Mouse (Mus musculus): ENCODE data around the gene Efcab6. TPM values are rescaled to one million over a fixed set of nuclear protein-coding genes. Genes with fewer than 3 reads are reported as not detected.

The Efcab6 gene
- polyA plus RNA-seq, 1 experiment: 2.2 TPM

GRCm38 (mm10) chr15:83956996-83957395 is 108.2 kb downstream of the Efcab6 start:
- TF ChIP-seq CTCF (IDR thresholded peaks at IDR 0.05; ENCODE audit: insufficient read depth, low read length) (no peak), POLR2A (IDR thresholded peaks at IDR 0.05; ENCODE audit: borderline replicate concordance, extremely low read depth, low read depth, low read length) (no peak)
- Histone ChIP-seq H3K4me3 (replicated peaks; ENCODE audit: extremely low read depth, low read depth, low read length) (no peak overlapping the region), H3K4me1 (ENCODE audit: control insufficient read depth, insufficient read depth, low read length) (no peaks in the 10 kb centered on the region)
- no peak for DNase-seq
- 89% methylated on average over 7 of the region's 7 CpGs for WGBS

- 65% methylated on average over 8 of the region's 8 CpGs for WGBS
- TF ChIP-seq POLR2A (IDR thresholded peaks at IDR 0.05; ENCODE audit: borderline replicate concordance, extremely low read depth, low read depth, low read length) (no peak), CTCF (IDR thresholded peaks at IDR 0.05; ENCODE audit: insufficient read depth, low read length) (no peak)
- Histone ChIP-seq H3K4me3 (replicated peaks; ENCODE audit: extremely low read depth, low read depth, low read length) (no peak overlapping the region), H3K4me1 (ENCODE audit: control insufficient read depth, insufficient read depth, low read length) (no peaks in the 10 kb centered on the region)
- DNase-seq: peak; percentile 13
Measured at GRCm38 (mm10) chr15:83955948-83956707, 109.1 kb downstream of the Efcab6 start.

- Histone ChIP-seq H3K4me3 (replicated peaks; ENCODE audit: extremely low read depth, low read depth, low read length) (no peak overlapping the region), H3K4me1 (ENCODE audit: control insufficient read depth, insufficient read depth, low read length) (no peaks in the 10 kb centered on the region)
- TF ChIP-seq CTCF (IDR thresholded peaks at IDR 0.05; ENCODE audit: insufficient read depth, low read length) (no peak), POLR2A (IDR thresholded peaks at IDR 0.05; ENCODE audit: borderline replicate concordance, extremely low read depth, low read depth, low read length) (no peak)
- WGBS: 49% methylated on average over 16 of the region's 16 CpGs
- no peak for DNase-seq
Measured at GRCm38 (mm10) chr15:83949729-83950491, 115.3 kb downstream of the Efcab6 start.

GRCm38 (mm10) chr15:83939703-83940102 is 125.5 kb downstream of the Efcab6 start:
- peak; percentile 13; the same call in 1 of the 2 replicates for TF ChIP-seq CTCF (IDR thresholded peaks at IDR 0.05; ENCODE audit: insufficient read depth, low read length)
- TF ChIP-seq POLR2A (IDR thresholded peaks at IDR 0.05; ENCODE audit: borderline replicate concordance, extremely low read depth, low read depth, low read length): no peak
- 27% methylated on average over 5 of the region's 5 CpGs for WGBS
- no peak for DNase-seq
- H3K4me3 ChIP-seq (replicated peaks; ENCODE audit: extremely low read depth, low read depth, low read length): no peak overlapping the region
- no peaks in the 10 kb centered on the region for H3K4me1 ChIP-seq (ENCODE audit: control insufficient read depth, insufficient read depth, low read length)

- TF ChIP-seq POLR2A (IDR thresholded peaks at IDR 0.05; ENCODE audit: borderline replicate concordance, extremely low read depth, low read depth, low read length): no peak
- no peak for TF ChIP-seq CTCF (IDR thresholded peaks at IDR 0.05; ENCODE audit: insufficient read depth, low read length)
- Histone ChIP-seq H3K4me3 (replicated peaks; ENCODE audit: extremely low read depth, low read depth, low read length) (no peak overlapping the region), H3K4me1 (ENCODE audit: control insufficient read depth, insufficient read depth, low read length) (no peaks in the 10 kb centered on the region)
- no peak for DNase-seq
- 82% methylated on average over 2 of the region's 2 CpGs for WGBS
Measured at GRCm38 (mm10) chr15:83938466-83938865, 126.7 kb downstream of the Efcab6 start.

GRCm38 (mm10) chr15:83936506-83936905 is 128.7 kb downstream of the Efcab6 start:
- no peaks in the 10 kb centered on the region for H3K4me1 ChIP-seq (ENCODE audit: control insufficient read depth, insufficient read depth, low read length)
- 85% methylated on average over 4 of the region's 4 CpGs for WGBS
- no peak for TF ChIP-seq CTCF (IDR thresholded peaks at IDR 0.05; ENCODE audit: insufficient read depth, low read length)
- no peak for TF ChIP-seq POLR2A (IDR thresholded peaks at IDR 0.05; ENCODE audit: borderline replicate concordance, extremely low read depth, low read depth, low read length)
- no peak for DNase-seq
- no peak overlapping the region for H3K4me3 ChIP-seq (replicated peaks; ENCODE audit: extremely low read depth, low read depth, low read length)

- TF ChIP-seq POLR2A (IDR thresholded peaks at IDR 0.05; ENCODE audit: borderline replicate concordance, extremely low read depth, low read depth, low read length) (no peak), CTCF (IDR thresholded peaks at IDR 0.05; ENCODE audit: insufficient read depth, low read length) (no peak)
- H3K4me3 ChIP-seq (replicated peaks; ENCODE audit: extremely low read depth, low read depth, low read length): no peak overlapping the region
- DNase-seq: no peak
- no peaks in the 10 kb centered on the region for H3K4me1 ChIP-seq (ENCODE audit: control insufficient read depth, insufficient read depth, low read length)
- 39% methylated on average over 2 of the region's 2 CpGs for whole genome bisulfite sequencing
Measured at GRCm38 (mm10) chr15:83934816-83935215, 130.4 kb downstream of the Efcab6 start.

GRCm38 (mm10) chr15:83925338-83925737 is 139.8 kb downstream of the Efcab6 start:
- TF ChIP-seq POLR2A (IDR thresholded peaks at IDR 0.05; ENCODE audit: borderline replicate concordance, extremely low read depth, low read depth, low read length) (no peak), CTCF (IDR thresholded peaks at IDR 0.05; ENCODE audit: insufficient read depth, low read length) (no peak)
- 52% methylated on average over 3 of the region's 3 CpGs for WGBS
- Histone ChIP-seq H3K4me1 (ENCODE audit: control insufficient read depth, insufficient read depth, low read length) (no peaks in the 10 kb centered on the region), H3K4me3 (replicated peaks; ENCODE audit: extremely low read depth, low read depth, low read length) (no peak overlapping the region)
- no peak for DNase-seq

- no peak overlapping the region for H3K4me3 ChIP-seq (replicated peaks; ENCODE audit: extremely low read depth, low read depth, low read length)
- no peak for DNase-seq
Measured at GRCm38 (mm10) chr15:83924656-83925055, 140.5 kb downstream of the Efcab6 start.

More at GRCm38 (mm10) chr15:83924656-83925055, 140.5 kb downstream of the Efcab6 start:
- no peaks in the 10 kb centered on the region for H3K4me1 ChIP-seq (ENCODE audit: control insufficient read depth, insufficient read depth, low read length)
- 19% methylated on average over 4 of the region's 4 CpGs for WGBS
- TF ChIP-seq CTCF (IDR thresholded peaks at IDR 0.05; ENCODE audit: insufficient read depth, low read length) (no peak), POLR2A (IDR thresholded peaks at IDR 0.05; ENCODE audit: borderline replicate concordance, extremely low read depth, low read depth, low read length) (no peak)
